Mouse (Mus musculus) gastrocnemius, adult 18-20 months (tissue): ENCODE data around the gene Trim10. TPM values are rescaled to one million over a fixed set of nuclear protein-coding genes. Genes with fewer than 3 reads are reported as not detected.

Experiments used
- DNase-seq: peaks from one replicate; pipeline ENCODE4 v3.0.0; 2021; ENCODE audit warnings: low spot score
- long read RNA-seq, 2 experiments: library from polyadenylated mRNA; stranded (forward); transcript quantifications; one replicate each; pipeline ENCODE4 v2.0.0; 2021
- total RNA-seq, 2 experiments: library from RNA; stranded (reverse); gene quantifications; 2 replicates each; pipeline ENCODE4 v1.2.3; 2021

Trim10 gene
- not detected for total RNA-seq
- long read RNA-seq, experiment 1, result 0 reads
- long read RNA-seq, experiment 2, result 0 reads

DNA sequence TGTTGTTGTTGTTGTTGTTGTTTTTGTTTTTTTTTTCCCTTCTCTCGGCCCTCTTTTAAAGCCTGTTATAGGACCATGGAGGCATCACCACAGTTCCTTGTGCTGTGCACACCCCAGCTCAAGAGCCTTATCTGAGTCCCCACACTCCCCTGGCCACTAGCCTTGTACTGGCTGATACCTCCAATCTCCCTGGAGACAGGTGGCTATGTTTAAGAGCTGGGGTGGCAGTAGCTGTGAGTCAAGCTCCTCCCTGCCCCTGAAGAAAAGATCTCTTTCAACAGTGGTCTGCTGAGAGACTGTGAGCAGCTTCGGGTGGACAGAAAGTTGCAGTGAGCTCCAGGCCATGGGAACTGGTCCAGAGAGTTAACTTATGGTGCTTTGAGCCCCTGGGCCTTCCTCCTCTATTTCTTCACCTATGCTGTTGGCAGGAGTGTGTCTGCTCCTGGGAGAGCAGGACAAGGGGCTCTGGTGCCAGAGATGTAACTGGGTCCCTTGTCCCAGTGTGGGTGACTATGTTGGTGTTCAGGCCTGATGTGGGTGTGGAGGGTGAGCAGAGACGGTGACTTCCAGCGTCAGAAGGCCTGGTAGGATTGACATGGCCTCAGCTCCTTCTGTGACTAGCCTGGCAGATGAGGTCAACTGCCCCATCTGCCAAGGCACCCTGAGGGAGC, at the start of gene Trim10:
Gene Trim10 (plus strand): TSS at position 291 of the 671 bp plus-strand sequence.
- DNase-seq, result no peak

- peak; percentile 44 for DNase-seq
Measured at GRCm38 (mm10) chr17:36824005-36824404, 45.4 kb upstream of the Trim10 start.

GRCm38 (mm10) chr17:36825525-36825924, 43.8 kb upstream of the Trim10 start:
- DNase-seq, result no peak

GRCm38 (mm10) chr17:36826002-36826401, 43.4 kb upstream of the Trim10 start:
- peak; percentile 96 for DNase-seq

DNA sequence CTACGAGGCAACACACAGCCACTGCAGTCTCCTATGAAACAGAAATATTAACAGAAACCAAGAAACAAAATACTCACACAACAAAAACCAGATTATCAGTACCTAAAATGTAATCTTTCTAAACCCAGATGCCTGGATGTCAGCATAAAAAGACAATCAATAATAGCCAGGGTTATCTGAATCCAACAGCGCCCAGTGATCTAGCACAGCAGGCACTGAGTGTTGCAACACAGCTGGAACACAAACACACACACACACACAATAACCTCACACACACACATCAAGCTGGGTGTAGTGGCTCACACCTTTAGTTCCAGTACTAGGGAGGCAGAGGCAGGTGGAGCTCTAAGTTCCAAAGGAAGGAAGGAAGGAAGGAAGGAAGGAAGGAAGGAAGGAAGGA, 40.9 kb upstream of the Trim10 start:
- no peak for DNase-seq

- no peak for DNase-seq
Measured at GRCm38 (mm10) chr17:36830470-36830869, 38.9 kb upstream of the Trim10 start.

GRCm38 (mm10) chr17:36832694-36833093, 36.7 kb upstream of the Trim10 start:
- no peak for DNase-seq

DNA sequence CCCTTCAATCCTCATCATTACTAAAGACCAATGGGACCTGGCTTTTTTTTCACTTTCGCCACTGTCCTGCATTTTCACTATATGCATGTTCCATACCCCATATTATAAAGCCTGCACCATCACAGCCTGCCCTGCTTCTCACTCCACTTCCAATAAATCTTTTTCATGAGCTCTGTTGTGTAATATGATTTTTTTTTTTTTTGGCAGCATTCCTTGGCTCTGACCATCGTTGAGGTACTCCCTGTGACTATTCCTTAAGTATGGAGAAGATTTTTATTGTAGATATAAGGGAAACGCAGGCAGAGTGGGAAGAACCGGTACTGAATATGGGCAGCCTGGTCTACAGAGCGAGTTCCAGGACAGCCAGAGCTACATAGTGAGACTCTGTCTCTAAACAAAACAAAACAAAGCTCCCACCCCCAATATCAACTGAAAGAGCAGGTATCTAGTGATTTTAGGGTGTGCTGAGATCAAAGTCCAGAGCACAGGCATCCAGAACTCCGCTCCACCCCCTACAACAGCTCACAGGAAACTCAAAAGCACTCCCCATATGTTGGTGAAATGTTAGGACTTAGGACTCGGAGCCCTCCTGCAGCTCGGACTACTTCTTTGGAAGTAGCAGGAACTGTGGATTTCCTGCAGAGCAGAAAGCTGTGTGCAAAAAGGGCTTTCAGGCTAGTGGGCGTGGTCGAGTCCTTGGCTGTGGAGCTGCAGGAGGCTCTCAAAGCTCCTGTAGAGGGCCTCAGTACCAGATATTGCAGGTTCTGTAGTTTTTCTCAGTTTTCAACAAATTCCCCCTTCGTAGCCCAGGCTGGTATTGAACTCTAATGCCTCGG, 33.6 kb upstream of the Trim10 start:
- peak; percentile 60 for DNase-seq

DNA sequence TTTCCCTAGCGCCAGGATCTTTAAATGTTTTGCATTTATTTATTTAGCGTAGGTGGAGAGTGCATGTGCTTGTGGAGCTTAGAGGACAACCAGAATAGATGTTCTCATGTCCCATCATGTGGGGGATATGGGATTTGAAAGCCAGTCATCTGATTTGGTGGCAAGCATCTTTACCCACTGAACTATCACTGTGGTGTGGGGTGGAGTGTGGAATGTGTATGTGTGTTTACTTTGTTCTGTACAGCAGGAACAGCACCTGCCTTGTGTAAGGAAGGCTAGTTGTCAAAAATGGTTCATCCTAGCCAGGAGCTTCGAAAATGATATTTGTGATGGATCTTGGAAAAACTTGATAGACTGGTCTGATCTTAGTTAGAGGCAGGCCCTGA, 33.0 kb upstream of the Trim10 start:
- no peak for DNase-seq

DNA sequence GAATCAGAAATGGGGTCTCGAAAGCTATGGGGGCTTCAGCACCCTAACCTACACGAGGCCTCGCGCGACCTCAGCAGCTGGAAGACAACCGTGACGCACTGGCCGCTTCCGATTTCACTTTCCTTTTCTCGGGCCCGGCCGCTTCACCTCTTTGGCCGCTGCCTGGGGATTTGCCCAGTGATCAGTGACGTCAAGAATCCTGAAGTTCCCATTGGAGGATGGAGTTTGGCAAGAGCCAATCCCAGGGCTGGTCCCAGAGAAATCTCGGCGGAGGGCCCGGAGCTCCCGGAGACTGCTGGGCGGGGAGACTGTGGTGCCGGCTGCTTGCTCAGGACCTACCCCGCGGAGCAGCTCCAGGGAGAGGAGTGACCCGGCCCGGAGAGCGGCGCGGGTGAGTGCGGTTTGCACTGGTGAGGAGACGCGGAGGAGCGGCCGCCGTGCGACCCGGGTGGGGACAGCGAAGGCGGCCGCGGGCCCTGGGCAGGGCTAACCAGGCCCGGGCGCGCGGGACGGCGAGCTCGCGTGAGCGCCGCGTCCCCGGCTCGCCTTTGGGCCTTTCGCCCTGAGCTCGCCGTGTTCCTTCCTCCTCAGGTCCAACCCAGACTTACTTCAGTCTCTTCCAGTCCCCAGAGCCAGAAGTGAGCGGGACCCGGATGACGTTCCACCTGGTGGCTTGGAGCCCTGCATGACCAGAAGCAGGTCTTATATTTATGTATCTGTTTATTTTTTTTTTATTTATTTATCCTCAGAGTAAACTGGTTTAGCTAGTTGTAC, 32.3 kb upstream of the Trim10 start, which contains the start of gene Trim26:
Gene Trim26 (plus strand): TSS at position 261 of the 774 bp plus-strand sequence.
- DNase-seq, result peak; percentile 99

GRCm38 (mm10) chr17:36839001-36839400, 30.4 kb upstream of the Trim10 start:
- no peak for DNase-seq

DNA sequence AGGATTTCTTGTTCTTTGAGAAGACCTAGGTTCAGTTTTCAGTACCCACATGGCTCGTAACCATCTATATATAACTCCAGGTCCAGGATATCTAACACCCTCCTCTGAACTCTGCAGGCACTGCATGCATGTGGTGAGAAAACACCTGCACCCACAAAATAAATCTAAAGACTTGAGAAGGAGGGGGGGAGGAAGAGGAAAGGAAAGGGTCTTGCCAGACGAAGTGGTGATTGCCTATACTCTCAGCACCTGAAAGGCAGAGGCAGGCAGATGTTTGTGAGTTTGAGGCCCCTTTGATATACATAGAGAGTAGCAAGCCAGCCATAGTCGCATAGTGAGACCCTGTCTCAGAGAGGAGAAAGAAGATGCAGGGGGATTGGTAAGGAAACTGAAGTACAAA, 29.4 kb upstream of the Trim10 start:
- no peak for DNase-seq

- no peak for DNase-seq
Measured at GRCm38 (mm10) chr17:36840961-36841445, 28.4 kb upstream of the Trim10 start.

DNA sequence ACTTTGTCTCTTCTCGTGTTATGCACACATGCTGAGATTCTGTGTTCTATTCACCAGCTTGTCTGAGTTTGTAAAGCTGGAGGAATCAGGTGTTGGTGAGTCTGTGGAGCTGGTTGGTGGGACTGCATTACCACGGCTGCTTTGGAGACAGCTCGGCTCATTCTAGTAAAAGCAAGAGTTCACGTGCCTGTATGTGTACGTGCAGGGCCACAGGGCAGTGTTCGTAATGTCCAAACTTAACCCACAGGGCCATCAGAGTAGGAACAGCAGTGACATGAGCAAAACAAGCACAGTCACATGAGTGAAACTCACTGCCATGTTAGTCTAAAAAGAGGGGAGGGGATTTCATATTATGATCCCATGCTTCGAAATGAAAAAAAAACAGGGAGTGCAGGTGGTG, 25.7 kb upstream of the Trim10 start:
- no peak for DNase-seq

- DNase-seq, result no peak
Measured at GRCm38 (mm10) chr17:36844286-36844719, 25.1 kb upstream of the Trim10 start.

DNA sequence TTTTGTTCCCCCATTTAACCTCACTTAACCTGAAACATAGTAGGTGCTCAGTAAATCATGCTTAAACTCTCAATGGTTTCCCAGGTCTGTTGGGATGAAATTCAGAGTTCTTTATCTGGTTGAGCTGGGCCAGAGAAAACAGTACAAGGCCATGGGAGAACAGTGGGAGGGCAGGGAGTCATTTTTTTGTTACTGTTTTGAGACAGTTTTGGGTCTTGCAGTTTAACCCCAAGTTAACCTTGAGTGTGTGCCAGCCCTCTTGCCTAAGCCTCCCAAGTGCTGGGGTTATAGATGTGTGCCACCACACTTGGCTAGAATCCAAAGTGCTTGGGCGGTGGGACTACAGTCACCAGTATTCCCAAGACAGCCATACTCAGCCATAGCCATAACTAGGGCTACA, 24.6 kb upstream of the Trim10 start:
- no peak for DNase-seq

GRCm38 (mm10) chr17:36848911-36849310, 20.5 kb upstream of the Trim10 start:
- DNase-seq, result no peak

- no peak for DNase-seq
Measured at GRCm38 (mm10) chr17:36849992-36850391, 19.4 kb upstream of the Trim10 start.

DNA sequence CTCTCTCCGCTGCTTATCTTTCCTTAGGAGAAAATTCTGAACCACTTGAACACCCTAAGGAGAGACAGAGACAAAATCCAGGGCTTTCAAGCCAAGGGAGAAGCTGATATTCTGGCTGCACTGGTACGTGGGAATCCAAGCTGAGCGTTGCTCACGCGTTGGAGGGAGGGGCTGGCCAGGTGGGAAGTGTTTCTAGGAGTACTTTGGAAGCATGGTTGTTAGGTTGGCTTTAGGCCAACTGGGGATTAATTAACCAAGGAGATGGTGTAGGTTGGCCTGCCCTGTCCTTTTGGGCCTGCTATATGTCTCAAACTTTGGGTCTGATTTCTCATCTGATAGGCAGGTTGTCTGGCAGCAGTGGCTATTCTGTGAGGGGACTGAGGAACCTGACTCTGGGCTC, 18.2 kb upstream of the Trim10 start:
- no peak for DNase-seq

- DNase-seq, result no peak
Measured at GRCm38 (mm10) chr17:36851627-36852026, 17.7 kb upstream of the Trim10 start.

DNA sequence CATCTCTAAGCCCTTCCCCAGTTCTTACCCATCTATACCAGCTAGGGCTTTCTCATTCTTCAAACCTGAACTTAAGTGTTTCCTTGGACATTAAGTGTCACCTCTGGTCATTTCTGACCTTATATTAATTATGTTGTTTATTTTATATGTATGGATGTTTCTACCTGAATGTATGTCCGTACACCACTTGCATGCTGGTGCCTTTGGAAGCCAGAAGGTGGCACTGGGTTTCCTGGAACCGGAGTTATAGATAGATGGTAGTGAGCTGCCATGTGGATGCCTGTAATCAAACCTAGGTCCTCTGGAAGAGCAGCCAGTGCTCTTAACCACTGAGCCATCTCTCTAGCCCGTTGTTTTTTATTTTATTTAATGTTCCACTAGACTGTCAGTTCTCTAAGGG, 13.9 kb upstream of the Trim10 start:
- DNase-seq, result no peak

- no peak for DNase-seq
Measured at GRCm38 (mm10) chr17:36856236-36856635, 13.1 kb upstream of the Trim10 start.
